Comparison of ENCODE assay signal across 23 mouse cellular contexts in the genomic region with DNA sequence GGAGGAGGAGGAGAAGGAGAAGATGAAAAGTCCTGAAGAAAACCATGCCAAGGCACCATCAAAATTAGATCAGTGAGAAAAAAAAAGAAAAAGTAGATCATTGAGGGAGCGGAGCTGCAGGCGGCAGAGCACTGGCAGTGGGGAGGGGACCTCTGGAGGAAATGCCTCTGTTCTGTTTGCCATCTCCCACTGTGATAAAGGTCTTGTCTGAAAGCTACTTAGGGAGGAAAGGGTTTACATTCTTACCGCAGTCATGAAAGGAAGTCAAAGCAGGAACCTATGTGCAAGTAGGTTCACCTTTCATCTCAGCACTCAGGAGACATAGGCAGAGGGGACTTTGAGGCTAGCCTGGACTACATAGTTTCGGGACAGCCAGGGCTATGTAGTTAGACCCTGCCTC. TPM values are rescaled to one million over a fixed set of nuclear protein-coding genes. Genes with fewer than 3 reads are reported as not detected.
DNase-seq lines count a peak whose midpoint lies in the region; ATAC-seq lines count a peak whose summit lies in the region.
"Had no signal": no experiment of that assay in that cellular context is flagged by ENCODE, and none has a peak within 500 bp of the region (broad histone marks: within the 10 kb centered on the region; RNA-seq: fewer than 3 reads in every experiment).

No protein-coding gene starts in this region.

- no peak overlapping the region for H3K9ac ChIP-seq in forebrain, embryonic 12.5 days
- H3K9ac ChIP-seq: embryonic facial prominence, embryonic 15.5 days; hindbrain, embryonic 13.5 days; intestine, embryonic 15.5 days had no signal

- 60% methylated on average over 4 of the region's 4 CpGs for WGBS in forebrain, embryonic 12.5 days

- H3K4me1 ChIP-seq in forebrain, embryonic 12.5 days = no peaks in the 10 kb centered on the region
- H3K4me1 ChIP-seq: embryonic facial prominence, embryonic 15.5 days; heart, embryonic 10.5 days; hindbrain, embryonic 13.5 days; intestine, embryonic 15.5 days had no signal

- H3K36me3 ChIP-seq in forebrain, embryonic 12.5 days (replicated peaks) = no peaks in the 10 kb centered on the region
- H3K36me3 ChIP-seq: embryonic facial prominence, embryonic 15.5 days; heart, embryonic 10.5 days; hindbrain, embryonic 13.5 days; intestine, embryonic 15.5 days had no signal

- H3K27ac ChIP-seq in forebrain, embryonic 12.5 days = no peak overlapping the region
- H3K27ac ChIP-seq: embryonic facial prominence, embryonic 15.5 days; heart, embryonic 10.5 days; hindbrain, embryonic 13.5 days; hindbrain, postnatal 0 days; intestine, embryonic 15.5 days had no signal

- peak; percentile 57 for ATAC-seq in common myeloid progenitor, adult 5-6 weeks (replicated peaks; ENCODE audit: low read depth, poor library complexity, severe bottlenecking)
- 0 out of 2 replicates have a peak, but pooled peaks have one; percentile 20 for ATAC-seq in megakaryocyte-erythroid progenitor cell, adult 5-6 weeks (replicated peaks; ENCODE audit: low FRiP score, low TSS enrichment, poor library complexity, severe bottlenecking)
- no peak for ATAC-seq in cerebellum, adult (ENCODE audit: insufficient number of reproducible peaks, low FRiP score, low TSS enrichment)
- no peak for ATAC-seq in forebrain, embryonic 12.5 days (ENCODE audit: low FRiP score)
- ATAC-seq: activated CD4-positive, CD25-positive, alpha-beta regulatory T cell, adult 4 months; forebrain, embryonic 16.5 days; hindbrain, postnatal 0 days; intestine, embryonic 15.5 days had no signal

- peak; percentile 27 for DNase-seq in 416B (ENCODE audit: low read depth)
- DNase-seq in CD4-positive helper T cell, adult 2 months (ENCODE audit: low read depth, low spot score) = peak; percentile 55
- no peak for DNase-seq in ovary, postnatal 10 days (ENCODE audit: low spot score)
- DNase-seq: adrenal gland, postnatal 14 days; B cell, adult 2 months; cerebellum, adult 2 months; cerebellum, postnatal 10 days; embryo, embryonic 11 days; gastrocnemius, postnatal 14 days; heart, postnatal 10 days; heart, postnatal 4 days; kidney, adult 18-20 months had no signal

- H3K27me3 ChIP-seq in forebrain, embryonic 12.5 days = no peaks in the 10 kb centered on the region
- H3K27me3 ChIP-seq: embryonic facial prominence, embryonic 15.5 days; intestine, embryonic 15.5 days had no signal

- H3K9me3 ChIP-seq in forebrain, embryonic 12.5 days = no peaks in the 10 kb centered on the region
- H3K9me3 ChIP-seq: embryonic facial prominence, embryonic 15.5 days; heart, embryonic 10.5 days; hindbrain, embryonic 13.5 days; intestine, embryonic 15.5 days had no signal

- no peak overlapping the region for H3K4me2 ChIP-seq in forebrain, embryonic 12.5 days
- H3K4me2 ChIP-seq: embryonic facial prominence, embryonic 15.5 days; hindbrain, embryonic 13.5 days; intestine, embryonic 15.5 days had no signal

- H3K4me3 ChIP-seq in forebrain, embryonic 12.5 days (replicated peaks) = no peak overlapping the region
- H3K4me3 ChIP-seq: embryonic facial prominence, embryonic 15.5 days; heart, embryonic 10.5 days; hindbrain, embryonic 13.5 days; intestine, embryonic 15.5 days had no signal

RNA-seq across cellular contexts. Expression of gene Nipal3, which starts 6.7 kb away (rescaled TPM):
- total RNA-seq in common myeloid progenitor, adult 5-6 weeks (2017) = 31.7 and 39.1 TPM in 2 replicates
- total RNA-seq in megakaryocyte-erythroid progenitor cell, adult 5-6 weeks (2014; fragmentation: Nextera tagmentation) = 14.5 and 19.2 TPM in 2 replicates
- total RNA-seq in megakaryocyte-erythroid progenitor cell, adult 5-6 weeks (2017) = 17.0 and 32.2 TPM in 2 replicates
- polyA plus RNA-seq in forebrain, embryonic 12.5 days (2016; fragmentation: Nextera tagmentation; extraction: Ambion mirVana) = 2.1 and 4.3 TPM in 2 replicates

RNA-seq across cellular contexts. Expression of gene Stpg1, which starts 7.0 kb away (rescaled TPM):
- total RNA-seq in common myeloid progenitor, adult 5-6 weeks (2017) = not detected in 2 replicates
- not detected in 2 replicates for total RNA-seq in megakaryocyte-erythroid progenitor cell, adult 5-6 weeks (2014; fragmentation: Nextera tagmentation)
- not detected in 2 replicates for total RNA-seq in megakaryocyte-erythroid progenitor cell, adult 5-6 weeks (2017)
- polyA plus RNA-seq in forebrain, embryonic 12.5 days (2016; fragmentation: Nextera tagmentation; extraction: Ambion mirVana) = 0.19 and 0.36 TPM in 2 replicates
- total RNA-seq: heart, postnatal 10 days; heart, postnatal 4 days had no signal
- polyA plus RNA-seq: forebrain, embryonic 16.5 days had no signal

Comparison
In these comparisons a context has a peak if more than half of its experiments do, and no peak if none do; other contexts are left out.
1. ATAC-seq: peak in common myeloid progenitor, adult 5-6 weeks (single experiment) and megakaryocyte-erythroid progenitor cell, adult 5-6 weeks (single experiment); none in cerebellum, adult (single experiment) and forebrain, embryonic 12.5 days (single experiment).